Mouse (Mus musculus): ENCODE data around the gene Jag2. TPM values are rescaled to one million over a fixed set of nuclear protein-coding genes. Genes with fewer than 3 reads are reported as not detected.

The Jag2 gene
- 7.9 and 8.8 TPM in 2 replicates for polyA plus RNA-seq (2016; fragmentation: Nextera tagmentation; extraction: Ambion mirVana)

DNA sequence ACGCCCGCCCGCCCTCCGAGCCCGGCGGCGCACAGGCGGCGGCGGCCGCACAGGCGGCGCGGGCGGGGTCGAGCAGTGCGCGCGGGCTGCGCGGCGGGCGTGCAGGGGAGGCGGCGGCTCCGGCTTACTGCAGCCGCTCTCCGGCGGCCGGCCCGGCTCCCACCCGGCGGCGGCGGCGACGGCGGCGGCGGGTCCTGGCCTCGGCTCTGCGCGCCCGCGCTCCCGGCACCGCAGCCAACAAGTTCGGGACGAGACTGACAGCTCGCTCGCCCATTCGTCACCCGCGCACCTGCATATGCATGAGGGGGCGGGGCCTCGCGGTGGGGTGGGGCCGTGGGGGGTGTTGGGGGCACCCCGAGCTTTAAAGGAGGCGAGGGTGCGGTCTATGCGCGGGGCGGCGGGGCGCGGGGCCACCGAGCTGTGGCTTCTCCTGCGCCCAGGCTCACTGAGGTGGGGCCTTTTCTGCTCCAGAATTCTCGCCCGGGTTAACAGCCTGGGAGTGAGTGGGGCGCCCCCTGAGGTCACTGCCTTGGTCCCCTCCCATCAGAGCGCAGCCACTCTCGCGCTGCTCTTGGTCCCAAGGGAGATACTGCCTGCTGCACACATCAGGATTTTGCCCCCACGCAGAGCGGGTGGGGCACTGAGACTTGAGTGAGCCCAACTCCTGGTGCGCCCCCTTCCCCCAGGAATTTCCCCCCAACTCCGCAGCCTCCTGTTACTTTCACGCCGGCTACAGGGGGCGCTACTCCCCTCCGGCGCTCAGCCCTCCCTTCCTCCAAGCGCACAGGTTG, at the start of gene Jag2:
Jag2 (minus strand) TSS at position 215 of the 791 bp plus-strand sequence.
- Histone ChIP-seq H3K36me3 (no peaks in the 10 kb centered on the region), H3K4me3 (peak within 1 kb of the TSS; percentile 47), H3K27me3 (peaks cover 65% of the 10 kb centered on the region), H3K9ac (peak within 1 kb of the TSS; percentile 41), H3K27ac (peak within 1 kb of the TSS; percentile 42; the same call in 1 of the 2 replicates), H3K9me3 (no peaks in the 10 kb centered on the region), H3K4me1 (peaks cover 30% of the 10 kb centered on the region; the same call in 1 of the 2 replicates), H3K4me2 (replicated peaks) (peak within 1 kb of the TSS; percentile 82)
- WGBS: 1% methylated on average over 60 of the region's 85 CpGs
- peak; percentile 22; the same call in 1 of the 2 replicates for ATAC-seq (ENCODE audit: insufficient number of reproducible peaks, insufficient read depth, low FRiP score, low TSS enrichment)

GRCm38 (mm10) chr12:112977156-112977555, 47.6 kb upstream of the Jag2 start:
- Histone ChIP-seq H3K4me2 (replicated peaks) (peak overlapping the region; percentile 70), H3K4me3 (peak overlapping the region; percentile 67), H3K4me1 (peaks cover 13% of the 10 kb centered on the region), H3K27ac (peak overlapping the region; percentile 87), H3K27me3 (no peaks in the 10 kb centered on the region), H3K9ac (peak overlapping the region; percentile 80), H3K9me3 (no peaks in the 10 kb centered on the region), H3K36me3 (peaks cover 71% of the 10 kb centered on the region)
- WGBS: 40% methylated on average over 12 of the region's 12 CpGs
- ATAC-seq (ENCODE audit: insufficient number of reproducible peaks, insufficient read depth, low FRiP score, low TSS enrichment): no peak

- peaks cover 71% of the 10 kb centered on the region for H3K36me3 ChIP-seq
- under 1% methylated on average over 79 of the region's 80 CpGs for WGBS
- peak; percentile 91 for ATAC-seq (ENCODE audit: insufficient number of reproducible peaks, insufficient read depth, low FRiP score, low TSS enrichment)
- H3K27me3 ChIP-seq: no peaks in the 10 kb centered on the region
- H3K4me2 ChIP-seq (replicated peaks): peak within 1 kb of the TSS; percentile 70
- H3K27ac ChIP-seq: peak within 1 kb of the TSS; percentile 87
- peak within 1 kb of the TSS; percentile 80 for H3K9ac ChIP-seq
- H3K4me1 ChIP-seq: peaks cover 13% of the 10 kb centered on the region
- peak within 1 kb of the TSS; percentile 67 for H3K4me3 ChIP-seq
- H3K9me3 ChIP-seq: no peaks in the 10 kb centered on the region
Measured at GRCm38 (mm10) chr12:112976371-112977073, 46.9 kb upstream of the Jag2 start, which contains the start of gene Btbd6. TSS of gene Btbd6 (plus strand) at chr12:112976482.

DNA sequence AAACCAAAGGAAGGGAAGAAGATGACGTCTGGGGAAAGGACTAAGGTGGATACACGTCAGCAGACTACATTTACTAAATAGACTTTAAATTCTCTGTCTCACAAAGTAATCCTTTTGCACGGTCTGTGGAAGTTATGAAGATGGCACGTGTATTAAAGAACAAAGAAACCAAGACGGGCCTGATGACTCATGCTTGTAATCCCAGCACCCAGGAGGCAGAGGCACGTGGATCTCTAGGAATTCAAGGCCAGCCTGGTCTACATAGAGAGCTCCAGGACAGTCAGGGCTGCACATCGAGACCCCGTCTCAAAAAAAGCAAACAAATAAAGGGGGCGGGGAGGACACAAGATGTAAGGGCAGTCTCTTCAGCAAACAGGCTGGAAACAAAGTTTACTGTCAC, 45.2 kb upstream of the Jag2 start:
- no peak overlapping the region for H3K27ac ChIP-seq
- peaks cover 13% of the 10 kb centered on the region for H3K4me1 ChIP-seq
- H3K36me3 ChIP-seq: peaks cover 67% of the 10 kb centered on the region
- H3K4me2 ChIP-seq (replicated peaks): no peak overlapping the region
- no peaks in the 10 kb centered on the region for H3K9me3 ChIP-seq
- 89% methylated on average over 9 of the region's 9 CpGs for WGBS
- H3K4me3 ChIP-seq: no peak overlapping the region
- H3K27me3 ChIP-seq: no peaks in the 10 kb centered on the region
- no peak for ATAC-seq (ENCODE audit: insufficient number of reproducible peaks, insufficient read depth, low FRiP score, low TSS enrichment)
- H3K9ac ChIP-seq: no peak overlapping the region

GRCm38 (mm10) chr12:112969616-112970015, 40.0 kb upstream of the Jag2 start:
- Histone ChIP-seq H3K27ac (no peak overlapping the region), H3K9me3 (no peaks in the 10 kb centered on the region), H3K9ac (no peak overlapping the region), H3K4me2 (replicated peaks) (no peak overlapping the region), H3K4me3 (no peak overlapping the region), H3K36me3 (peaks cover 85% of the 10 kb centered on the region), H3K4me1 (no peaks in the 10 kb centered on the region), H3K27me3 (no peaks in the 10 kb centered on the region)
- 92% methylated on average over 6 of the region's 6 CpGs for WGBS
- no peak for ATAC-seq (ENCODE audit: insufficient number of reproducible peaks, insufficient read depth, low FRiP score, low TSS enrichment)

DNA sequence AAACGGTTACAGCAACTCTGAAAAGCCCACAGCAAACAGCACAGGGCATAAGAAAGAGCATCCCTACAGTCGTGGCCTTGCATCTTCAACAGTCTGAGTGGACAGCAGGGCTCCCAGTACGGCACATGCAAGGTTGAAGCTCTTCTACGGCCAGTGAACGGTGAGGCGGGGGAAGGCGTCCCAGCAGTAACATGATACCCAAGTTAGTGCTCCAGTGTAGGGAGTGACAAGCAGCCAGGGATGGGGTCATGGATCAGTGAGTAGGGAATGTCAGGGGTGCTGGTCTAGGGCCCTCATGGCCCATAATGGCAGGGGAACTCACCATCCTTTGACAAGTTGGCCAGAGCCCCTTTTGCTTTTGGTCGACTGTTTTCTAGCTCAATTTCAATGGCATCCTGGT, 39.4 kb upstream of the Jag2 start:
- Histone ChIP-seq H3K27ac (no peak overlapping the region), H3K4me2 (replicated peaks) (no peak overlapping the region), H3K4me1 (no peaks in the 10 kb centered on the region), H3K4me3 (no peak overlapping the region), H3K9ac (no peak overlapping the region), H3K9me3 (no peaks in the 10 kb centered on the region), H3K36me3 (peaks cover 92% of the 10 kb centered on the region), H3K27me3 (no peaks in the 10 kb centered on the region)
- ATAC-seq (ENCODE audit: insufficient number of reproducible peaks, insufficient read depth, low FRiP score, low TSS enrichment): no peak
- WGBS: 67% methylated on average over 8 of the region's 8 CpGs

GRCm38 (mm10) chr12:112965783-112966182, 36.2 kb upstream of the Jag2 start:
- Histone ChIP-seq H3K9ac (no peak overlapping the region), H3K4me2 (replicated peaks) (no peak overlapping the region), H3K4me1 (no peaks in the 10 kb centered on the region), H3K9me3 (no peaks in the 10 kb centered on the region), H3K27ac (no peak overlapping the region), H3K4me3 (no peak overlapping the region), H3K36me3 (peaks cover 97% of the 10 kb centered on the region), H3K27me3 (no peaks in the 10 kb centered on the region)
- WGBS: 93% methylated on average over 13 of the region's 13 CpGs
- ATAC-seq (ENCODE audit: insufficient number of reproducible peaks, insufficient read depth, low FRiP score, low TSS enrichment): no peak

DNA sequence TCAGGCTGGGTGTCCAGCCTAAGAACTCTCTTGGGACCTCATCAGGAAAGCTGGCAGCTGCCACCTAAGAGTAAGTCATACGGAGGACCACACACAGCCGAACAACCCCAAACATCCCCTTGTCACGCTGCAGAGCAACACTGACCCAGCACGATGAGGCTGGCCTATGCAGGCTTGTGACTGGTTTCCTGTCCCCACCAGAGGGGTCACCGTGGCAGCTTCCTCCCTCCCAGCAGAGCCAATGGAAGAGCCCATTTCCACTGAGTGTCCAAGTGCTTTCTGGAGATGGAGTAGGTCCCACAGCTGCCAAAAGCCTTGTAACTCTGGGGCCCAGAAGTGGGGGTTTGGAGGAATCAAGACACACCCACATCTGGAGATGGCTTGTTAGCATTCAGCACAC, 32.3 kb upstream of the Jag2 start:
- Histone ChIP-seq H3K9me3 (no peaks in the 10 kb centered on the region), H3K4me1 (no peaks in the 10 kb centered on the region), H3K4me3 (no peak overlapping the region), H3K9ac (no peak overlapping the region), H3K27ac (no peak overlapping the region), H3K27me3 (no peaks in the 10 kb centered on the region), H3K4me2 (replicated peaks) (no peak overlapping the region), H3K36me3 (peaks cover 80% of the 10 kb centered on the region)
- 88% methylated on average over 5 of the region's 5 CpGs for WGBS
- no peak for ATAC-seq (ENCODE audit: insufficient number of reproducible peaks, insufficient read depth, low FRiP score, low TSS enrichment)

DNA sequence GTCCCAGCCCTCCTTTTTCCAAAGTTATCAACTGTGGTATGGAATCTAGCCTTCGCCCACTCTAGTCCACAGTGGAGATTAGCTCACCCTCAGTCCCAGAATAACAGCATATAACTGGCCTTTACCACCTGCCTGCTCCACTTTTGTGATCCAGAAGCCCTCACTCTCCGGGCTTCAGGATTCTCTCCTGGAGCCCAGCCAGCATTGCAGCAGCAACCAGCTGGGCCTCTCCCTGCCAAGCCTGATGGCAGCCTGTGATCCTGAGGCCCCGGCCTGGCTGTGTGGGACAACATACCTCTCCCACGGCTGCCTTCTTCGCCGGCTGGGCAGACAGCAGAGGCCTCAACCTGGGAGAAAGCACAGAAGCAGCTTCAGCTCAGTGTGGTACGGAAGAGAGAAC, 31.9 kb upstream of the Jag2 start:
- Histone ChIP-seq H3K9ac (no peak overlapping the region), H3K27ac (no peak overlapping the region), H3K4me3 (no peak overlapping the region), H3K9me3 (no peaks in the 10 kb centered on the region), H3K4me2 (replicated peaks) (no peak overlapping the region), H3K4me1 (no peaks in the 10 kb centered on the region), H3K36me3 (peaks cover 80% of the 10 kb centered on the region), H3K27me3 (no peaks in the 10 kb centered on the region)
- 92% methylated on average over 7 of the region's 7 CpGs for WGBS
- no peak for ATAC-seq (ENCODE audit: insufficient number of reproducible peaks, insufficient read depth, low FRiP score, low TSS enrichment)

DNA sequence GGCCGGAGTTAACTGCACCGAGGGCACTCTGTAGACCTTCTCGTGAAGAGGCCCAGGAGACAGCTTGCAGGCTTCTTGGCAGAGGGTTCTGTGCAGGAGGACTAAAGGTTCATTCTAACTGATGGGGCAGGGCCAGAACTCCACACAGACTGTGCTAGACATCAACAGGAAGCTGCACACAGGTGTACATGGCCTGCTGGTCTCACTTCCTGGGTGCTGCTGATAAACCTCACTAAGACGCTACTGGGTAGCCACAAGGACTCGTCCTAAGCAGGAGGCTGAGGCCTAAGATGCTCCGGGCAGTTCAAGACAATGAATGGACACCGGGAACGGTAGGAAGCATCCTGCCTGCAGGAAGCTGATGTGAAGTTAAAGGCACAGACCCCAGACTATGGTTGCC, 29.8 kb upstream of the Jag2 start:
- Histone ChIP-seq H3K36me3 (peaks cover 62% of the 10 kb centered on the region), H3K9me3 (no peaks in the 10 kb centered on the region), H3K4me3 (no peak overlapping the region), H3K27ac (no peak overlapping the region), H3K27me3 (no peaks in the 10 kb centered on the region), H3K9ac (no peak overlapping the region), H3K4me1 (no peaks in the 10 kb centered on the region), H3K4me2 (replicated peaks) (no peak overlapping the region)
- 87% methylated on average over 8 of the region's 8 CpGs for WGBS
- no peak for ATAC-seq (ENCODE audit: insufficient number of reproducible peaks, insufficient read depth, low FRiP score, low TSS enrichment)

DNA sequence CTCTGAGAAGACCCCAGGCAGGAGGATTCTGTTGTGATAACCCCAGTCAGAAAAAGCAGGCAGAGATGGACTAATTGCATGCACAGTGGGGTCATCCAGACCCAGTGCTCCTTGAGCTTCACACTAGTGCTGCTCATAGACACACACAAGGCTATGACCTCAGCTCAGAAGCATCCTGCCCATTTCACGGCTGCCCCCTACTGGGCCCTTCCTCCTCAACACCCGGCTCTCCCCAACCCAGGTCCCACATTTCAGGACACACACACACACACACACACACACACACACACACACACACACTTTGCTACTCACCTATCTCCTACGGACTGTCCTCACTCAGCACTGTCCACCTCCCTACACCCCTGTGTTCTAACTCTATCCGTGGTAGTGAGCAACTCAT, 28.7 kb upstream of the Jag2 start:
- Histone ChIP-seq H3K4me2 (replicated peaks) (no peak overlapping the region), H3K9ac (no peak overlapping the region), H3K27me3 (no peaks in the 10 kb centered on the region), H3K4me1 (no peaks in the 10 kb centered on the region), H3K4me3 (no peak overlapping the region), H3K27ac (no peak overlapping the region), H3K9me3 (no peaks in the 10 kb centered on the region), H3K36me3 (peaks cover 51% of the 10 kb centered on the region)
- peak; percentile 29; the same call in 1 of the 2 replicates for ATAC-seq (ENCODE audit: insufficient number of reproducible peaks, insufficient read depth, low FRiP score, low TSS enrichment)
- WGBS: 46% methylated on average over 4 of the region's 4 CpGs

GRCm38 (mm10) chr12:112955800-112956199, 26.2 kb upstream of the Jag2 start:
- H3K27ac ChIP-seq: no peak overlapping the region
- peak; percentile 38; the same call in 1 of the 2 replicates for ATAC-seq (ENCODE audit: insufficient number of reproducible peaks, insufficient read depth, low FRiP score, low TSS enrichment)
- H3K36me3 ChIP-seq: peaks cover 26% of the 10 kb centered on the region
- H3K4me2 ChIP-seq (replicated peaks): no peak overlapping the region
- no peak overlapping the region for H3K9ac ChIP-seq
- H3K4me3 ChIP-seq: no peak overlapping the region
- no peaks in the 10 kb centered on the region for H3K27me3 ChIP-seq
- WGBS: 38% methylated on average over 4 of the region's 4 CpGs
- H3K4me1 ChIP-seq: peaks cover 5% of the 10 kb centered on the region
- no peaks in the 10 kb centered on the region for H3K9me3 ChIP-seq
